Mouse (Mus musculus) R1 (cell line): ENCODE measurements at regions not wholly inside any gene's neighbourhood (a gene's known extent, or its start where the extent isn't known, plus 50 kb on each side); places are given as distances from the start of the nearest gene placed in this dataset.

Source experiments
- DNase-seq: peaks from one replicate; pipeline ENCODE4 v3.0.0-alpha.2; 2018; ENCODE audit warnings: low read depth, low spot score

GRCm38 (mm10) chrX:86490309-86490708 is 185.4 kb upstream of the Mageb4 start:
- peak; percentile 30 for DNase-seq
